Mouse (Mus musculus): ENCODE measurements around the gene Pdzd2. TPM values are rescaled to one million over a fixed set of nuclear protein-coding genes. Genes with fewer than 3 reads are reported as not detected.

Gene Pdzd2
- polyA plus RNA-seq, 1 experiment from 2014 or later = 33.2 TPM

GRCm38 (mm10) chr15:12586852-12587424, 152.8 kb downstream of the Pdzd2 start:
- no peaks in the 10 kb centered on the region for H3K36me3 ChIP-seq (ENCODE audit: control insufficient read depth, insufficient read depth, low read length)
- no peaks in the 10 kb centered on the region for H3K4me1 ChIP-seq (replicated peaks; ENCODE audit: control insufficient read depth, insufficient read depth, low read length)
- no peak overlapping the region for H3K27ac ChIP-seq (ENCODE audit: low read length)
- H3K27me3 ChIP-seq (ENCODE audit: control insufficient read depth, insufficient read depth, low read depth, low read length) = no peaks in the 10 kb centered on the region
- WGBS = 77% methylated on average over 4 of the region's 4 CpGs
- no peak overlapping the region for H3K4me3 ChIP-seq (ENCODE audit: low read length)
- H3K4me2 ChIP-seq (ENCODE audit: low read depth, low read length) = no peak overlapping the region
- H3K9me3 ChIP-seq (ENCODE audit: control insufficient read depth, low read length) = no peaks in the 10 kb centered on the region
- no peak overlapping the region for H3K9ac ChIP-seq (ENCODE audit: low read length)
- ATAC-seq (ENCODE audit: low read depth) = no peak

GRCm38 (mm10) chr15:12586154-12586553, 153.6 kb downstream of the Pdzd2 start:
- peak; percentile 92 for ATAC-seq (ENCODE audit: low read depth)

GRCm38 (mm10) chr15:12583051-12583450, 156.7 kb downstream of the Pdzd2 start:
- Histone ChIP-seq H3K27me3 (ENCODE audit: control insufficient read depth, insufficient read depth, low read depth, low read length) (no peaks in the 10 kb centered on the region), H3K9me3 (ENCODE audit: control insufficient read depth, low read length) (no peaks in the 10 kb centered on the region), H3K4me1 (replicated peaks; ENCODE audit: control insufficient read depth, insufficient read depth, low read length) (no peaks in the 10 kb centered on the region), H3K27ac (ENCODE audit: low read length) (no peak overlapping the region), H3K4me2 (ENCODE audit: low read depth, low read length) (no peak overlapping the region), H3K9ac (ENCODE audit: low read length) (no peak overlapping the region), H3K36me3 (ENCODE audit: control insufficient read depth, insufficient read depth, low read length) (no peaks in the 10 kb centered on the region), H3K4me3 (ENCODE audit: low read length) (no peak overlapping the region)
- ATAC-seq (ENCODE audit: low read depth) = no peak
- WGBS = 85% methylated on average over 3 of the region's 3 CpGs

More at GRCm38 (mm10) chr15:12586154-12586553, 153.6 kb downstream of the Pdzd2 start:
- H3K27ac ChIP-seq (ENCODE audit: low read length) = no peak overlapping the region
- no peaks in the 10 kb centered on the region for H3K36me3 ChIP-seq (ENCODE audit: control insufficient read depth, insufficient read depth, low read length)
- no peaks in the 10 kb centered on the region for H3K4me1 ChIP-seq (replicated peaks; ENCODE audit: control insufficient read depth, insufficient read depth, low read length)
- no peak overlapping the region for H3K4me2 ChIP-seq (ENCODE audit: low read depth, low read length)
- H3K9ac ChIP-seq (ENCODE audit: low read length) = no peak overlapping the region
- H3K9me3 ChIP-seq (ENCODE audit: control insufficient read depth, low read length) = no peaks in the 10 kb centered on the region
- H3K4me3 ChIP-seq (ENCODE audit: low read length) = no peak overlapping the region
- WGBS = 1% methylated on average over 5 of the region's 5 CpGs
- H3K27me3 ChIP-seq (ENCODE audit: control insufficient read depth, insufficient read depth, low read depth, low read length) = no peaks in the 10 kb centered on the region

- H3K4me3 ChIP-seq (ENCODE audit: low read length) = no peak overlapping the region
- no peaks in the 10 kb centered on the region for H3K36me3 ChIP-seq (ENCODE audit: control insufficient read depth, insufficient read depth, low read length)
- no peak for ATAC-seq (ENCODE audit: low read depth)
- no peaks in the 10 kb centered on the region for H3K4me1 ChIP-seq (replicated peaks; ENCODE audit: control insufficient read depth, insufficient read depth, low read length)
- no peak overlapping the region for H3K4me2 ChIP-seq (ENCODE audit: low read depth, low read length)
- no peaks in the 10 kb centered on the region for H3K27me3 ChIP-seq (ENCODE audit: control insufficient read depth, insufficient read depth, low read depth, low read length)
- no peak overlapping the region for H3K27ac ChIP-seq (ENCODE audit: low read length)
- no peak overlapping the region for H3K9ac ChIP-seq (ENCODE audit: low read length)
- no peaks in the 10 kb centered on the region for H3K9me3 ChIP-seq (ENCODE audit: control insufficient read depth, low read length)
Measured at GRCm38 (mm10) chr15:12582471-12582870, 157.3 kb downstream of the Pdzd2 start.

GRCm38 (mm10) chr15:12579196-12579595, 160.5 kb downstream of the Pdzd2 start:
- ATAC-seq (ENCODE audit: low read depth) = no peak
- no peak overlapping the region for H3K4me3 ChIP-seq (ENCODE audit: low read length)
- H3K27ac ChIP-seq (ENCODE audit: low read length) = no peak overlapping the region
- H3K4me2 ChIP-seq (ENCODE audit: low read depth, low read length) = no peak overlapping the region
- no peaks in the 10 kb centered on the region for H3K27me3 ChIP-seq (ENCODE audit: control insufficient read depth, insufficient read depth, low read depth, low read length)
- no peaks in the 10 kb centered on the region for H3K9me3 ChIP-seq (ENCODE audit: control insufficient read depth, low read length)
- 60% methylated on average over 6 of the region's 6 CpGs for WGBS
- H3K4me1 ChIP-seq (replicated peaks; ENCODE audit: control insufficient read depth, insufficient read depth, low read length) = no peaks in the 10 kb centered on the region
- H3K36me3 ChIP-seq (ENCODE audit: control insufficient read depth, insufficient read depth, low read length) = no peaks in the 10 kb centered on the region
- no peak overlapping the region for H3K9ac ChIP-seq (ENCODE audit: low read length)

GRCm38 (mm10) chr15:12578276-12578675, 161.4 kb downstream of the Pdzd2 start:
- no peak overlapping the region for H3K4me3 ChIP-seq (ENCODE audit: low read length)
- H3K36me3 ChIP-seq (ENCODE audit: control insufficient read depth, insufficient read depth, low read length) = no peaks in the 10 kb centered on the region
- H3K9me3 ChIP-seq (ENCODE audit: control insufficient read depth, low read length) = no peaks in the 10 kb centered on the region
- no peak overlapping the region for H3K9ac ChIP-seq (ENCODE audit: low read length)
- no peak overlapping the region for H3K27ac ChIP-seq (ENCODE audit: low read length)
- no peak for ATAC-seq (ENCODE audit: low read depth)
- H3K4me2 ChIP-seq (ENCODE audit: low read depth, low read length) = no peak overlapping the region
- WGBS = 55% methylated on average over 5 of the region's 5 CpGs
- no peaks in the 10 kb centered on the region for H3K27me3 ChIP-seq (ENCODE audit: control insufficient read depth, insufficient read depth, low read depth, low read length)
- no peaks in the 10 kb centered on the region for H3K4me1 ChIP-seq (replicated peaks; ENCODE audit: control insufficient read depth, insufficient read depth, low read length)

GRCm38 (mm10) chr15:12577715-12578114, 162.0 kb downstream of the Pdzd2 start:
- H3K27me3 ChIP-seq (ENCODE audit: control insufficient read depth, insufficient read depth, low read depth, low read length) = no peaks in the 10 kb centered on the region
- no peak overlapping the region for H3K4me2 ChIP-seq (ENCODE audit: low read depth, low read length)
- no peaks in the 10 kb centered on the region for H3K9me3 ChIP-seq (ENCODE audit: control insufficient read depth, low read length)
- no peak overlapping the region for H3K4me3 ChIP-seq (ENCODE audit: low read length)
- 66% methylated on average over 6 of the region's 6 CpGs for WGBS
- 0 out of 2 replicates have a peak overlapping the region, but pooled peaks have one; percentile 7 for H3K27ac ChIP-seq (ENCODE audit: low read length)
- ATAC-seq (ENCODE audit: low read depth) = no peak
- no peaks in the 10 kb centered on the region for H3K36me3 ChIP-seq (ENCODE audit: control insufficient read depth, insufficient read depth, low read length)
- H3K9ac ChIP-seq (ENCODE audit: low read length) = peak overlapping the region; percentile 37
- no peaks in the 10 kb centered on the region for H3K4me1 ChIP-seq (replicated peaks; ENCODE audit: control insufficient read depth, insufficient read depth, low read length)

- WGBS = 15% methylated on average over 11 of the region's 11 CpGs
- H3K27ac ChIP-seq (ENCODE audit: low read length) = 0 out of 2 replicates have a peak overlapping the region, but pooled peaks have one; percentile 7
- no peaks in the 10 kb centered on the region for H3K27me3 ChIP-seq (ENCODE audit: control insufficient read depth, insufficient read depth, low read depth, low read length)
- no peaks in the 10 kb centered on the region for H3K4me1 ChIP-seq (replicated peaks; ENCODE audit: control insufficient read depth, insufficient read depth, low read length)
- ATAC-seq (ENCODE audit: low read depth) = peak; percentile 78
- peak overlapping the region; percentile 31 for H3K4me2 ChIP-seq (ENCODE audit: low read depth, low read length)
- H3K9ac ChIP-seq (ENCODE audit: low read length) = peak overlapping the region; percentile 37
- H3K9me3 ChIP-seq (ENCODE audit: control insufficient read depth, low read length) = no peaks in the 10 kb centered on the region
- H3K4me3 ChIP-seq (ENCODE audit: low read length) = no peak overlapping the region
- no peaks in the 10 kb centered on the region for H3K36me3 ChIP-seq (ENCODE audit: control insufficient read depth, insufficient read depth, low read length)
Measured at GRCm38 (mm10) chr15:12577054-12577696, 162.5 kb downstream of the Pdzd2 start.

- no peak for ATAC-seq (ENCODE audit: low read depth)
- WGBS = 74% methylated on average over 3 of the region's 3 CpGs
- Histone ChIP-seq H3K9me3 (ENCODE audit: control insufficient read depth, low read length) (no peaks in the 10 kb centered on the region), H3K4me3 (ENCODE audit: low read length) (no peak overlapping the region), H3K4me2 (ENCODE audit: low read depth, low read length) (no peak overlapping the region), H3K4me1 (replicated peaks; ENCODE audit: control insufficient read depth, insufficient read depth, low read length) (no peaks in the 10 kb centered on the region), H3K9ac (ENCODE audit: low read length) (no peak overlapping the region), H3K36me3 (ENCODE audit: control insufficient read depth, insufficient read depth, low read length) (no peaks in the 10 kb centered on the region), H3K27ac (ENCODE audit: low read length) (no peak overlapping the region), H3K27me3 (ENCODE audit: control insufficient read depth, insufficient read depth, low read depth, low read length) (no peaks in the 10 kb centered on the region)
Measured at GRCm38 (mm10) chr15:12573621-12574020, 166.1 kb downstream of the Pdzd2 start.

Data from lung, embryonic 16.5 days (tissue).